Mouse (Mus musculus) cerebellum, adult 9-11 months (tissue): ENCODE data around the gene Mettl26.
A peak's percentile ranks its signal among the peaks of the same experiment; 100 is the strongest.

Experiments used
- DNase-seq: peaks from one replicate; pipeline ENCODE4 v3.0.0; 2022

Gene Mettl26

DNA sequence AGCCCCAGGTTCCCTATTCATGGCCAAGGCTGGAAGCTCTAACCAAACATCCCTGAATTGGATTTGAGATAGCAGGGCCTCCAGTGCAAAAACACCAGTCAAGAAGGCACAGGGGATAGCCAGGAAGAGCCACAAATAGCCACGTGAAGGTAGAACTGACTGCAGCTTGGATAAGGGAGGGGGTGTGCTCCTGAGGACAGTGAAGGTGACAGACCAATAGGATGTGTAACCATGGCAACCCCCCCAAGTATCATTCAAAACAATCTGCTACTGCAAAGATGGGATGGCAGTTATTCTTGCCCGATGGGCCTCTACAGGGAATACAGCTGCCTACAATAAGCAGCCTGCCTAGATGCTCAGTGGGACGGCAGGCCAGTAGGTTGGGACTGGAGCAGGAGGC lies 37.3 kb upstream of the Mettl26 start:
- DNase-seq: peak; percentile 56

- DNase-seq: peak; percentile 50
Measured at GRCm38 (mm10) chr17:25838904-25839303, 36.0 kb upstream of the Mettl26 start.

DNA sequence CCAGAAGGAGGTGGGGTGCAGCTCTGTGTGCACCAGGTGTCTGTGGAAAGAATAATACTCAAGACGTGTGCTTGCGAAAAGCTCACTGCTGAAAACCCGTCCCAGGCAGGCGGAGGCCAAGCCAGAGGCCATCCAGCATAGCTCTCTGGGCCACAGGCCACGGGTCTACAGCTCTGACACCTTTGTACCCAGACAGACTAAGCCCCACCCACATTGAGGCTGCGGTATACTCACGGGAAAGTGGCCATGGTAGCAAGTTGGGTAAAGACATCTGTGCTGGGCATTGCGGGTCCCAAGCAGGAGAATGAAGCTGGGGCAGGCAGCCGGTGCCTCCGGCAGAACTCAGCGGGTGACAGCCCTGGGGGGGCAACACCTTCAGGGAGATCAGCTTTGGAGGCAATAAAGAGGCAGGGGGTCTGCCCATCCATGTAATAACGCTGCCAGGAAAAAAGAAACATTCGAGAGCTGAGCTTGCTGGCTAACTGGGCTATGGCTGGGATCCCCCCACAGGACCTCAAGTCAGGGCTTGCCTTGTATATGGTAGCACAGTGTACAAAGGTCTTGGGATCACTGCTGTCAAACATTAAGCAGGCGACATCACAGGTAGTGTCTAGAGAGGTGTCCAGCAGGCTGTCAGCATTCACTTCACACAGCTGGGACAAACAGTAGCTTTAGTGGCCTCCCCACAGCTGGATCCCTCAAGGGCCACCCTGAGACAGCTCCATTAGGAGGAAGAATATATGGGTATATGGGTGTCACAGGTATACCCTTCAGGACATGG lies 35.2 kb upstream of the Mettl26 start:
- DNase-seq: peak; percentile 55

- peak; percentile 46 for DNase-seq
Measured at GRCm38 (mm10) chr17:25840519-25840918, 34.4 kb upstream of the Mettl26 start.

GRCm38 (mm10) chr17:25841117-25841880 lies 33.6 kb upstream of the Mettl26 start, which contains the start of gene Gm20683:
Gene Gm20683 (minus strand): TSS chr17:25841763.
- peak; percentile 52 for DNase-seq

GRCm38 (mm10) chr17:25842509-25842908 lies 32.4 kb upstream of the Mettl26 start:
- no peak for DNase-seq

DNA sequence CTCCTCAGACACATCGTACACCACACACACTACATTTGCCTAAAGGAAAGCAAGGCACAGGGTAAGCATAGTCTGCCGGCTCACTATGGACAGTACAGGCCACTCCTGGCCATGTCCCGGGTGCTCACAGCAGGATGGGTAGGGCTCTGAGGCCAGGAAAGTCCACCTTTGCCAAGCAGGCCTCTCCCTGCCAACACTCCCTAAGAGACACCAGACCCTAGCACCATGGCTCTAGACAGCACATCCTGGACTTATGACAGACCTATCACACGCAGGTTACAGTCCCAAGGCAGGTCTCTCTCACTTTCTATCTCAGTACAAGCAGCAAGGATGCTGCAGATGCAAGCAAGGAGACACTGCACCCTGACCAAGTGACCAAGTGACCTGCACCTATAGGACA lies 31.8 kb upstream of the Mettl26 start:
- peak; percentile 50 for DNase-seq

- DNase-seq: peak; percentile 74
Measured at GRCm38 (mm10) chr17:25843636-25844395, 31.1 kb upstream of the Mettl26 start.

GRCm38 (mm10) chr17:25844396-25844901 lies 30.4 kb upstream of the Mettl26 start, which contains the start of gene Rhot2:
Gene Rhot2 (minus strand): TSS chr17:25844851.
- peak; percentile 96 for DNase-seq

- DNase-seq: peak; percentile 61
Measured at GRCm38 (mm10) chr17:25860229-25860628, 14.6 kb upstream of the Mettl26 start.

- DNase-seq: peak; percentile 92
Measured at GRCm38 (mm10) chr17:25860832-25861703, 13.8 kb upstream of the Mettl26 start, which contains the start of gene Wdr90. Gene Wdr90 (minus strand): TSS chr17:25861501.

- DNase-seq: no peak
Measured at GRCm38 (mm10) chr17:25861704-25862612, 12.9 kb upstream of the Mettl26 start.

GRCm38 (mm10) chr17:25863681-25864080 lies 11.2 kb upstream of the Mettl26 start:
- DNase-seq: peak; percentile 44

GRCm38 (mm10) chr17:25864311-25864710 lies 10.6 kb upstream of the Mettl26 start:
- DNase-seq: peak; percentile 55

DNA sequence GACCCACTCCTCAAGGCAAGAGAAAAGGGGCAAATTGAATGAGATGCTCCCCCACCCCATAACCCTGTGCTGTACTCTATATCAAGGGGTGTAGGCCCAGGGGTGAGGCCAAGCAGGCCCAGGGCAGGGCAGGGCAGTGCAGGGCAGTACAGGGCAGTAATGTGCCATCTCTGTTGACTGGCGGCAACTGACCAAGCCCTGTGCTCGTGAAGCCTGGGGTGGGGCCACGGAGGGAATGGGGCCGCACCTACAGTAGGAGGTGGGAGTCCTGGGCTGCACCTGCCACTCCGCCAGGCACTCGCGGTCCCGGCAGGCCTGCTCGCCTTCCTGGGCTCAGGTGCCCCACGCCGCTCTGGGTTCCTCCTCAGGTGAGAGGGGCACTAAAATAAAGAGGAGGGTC lies 9.6 kb upstream of the Mettl26 start:
- DNase-seq: peak; percentile 49

- peak; percentile 31 for DNase-seq
Measured at GRCm38 (mm10) chr17:25866172-25866571, 8.7 kb upstream of the Mettl26 start.

DNA sequence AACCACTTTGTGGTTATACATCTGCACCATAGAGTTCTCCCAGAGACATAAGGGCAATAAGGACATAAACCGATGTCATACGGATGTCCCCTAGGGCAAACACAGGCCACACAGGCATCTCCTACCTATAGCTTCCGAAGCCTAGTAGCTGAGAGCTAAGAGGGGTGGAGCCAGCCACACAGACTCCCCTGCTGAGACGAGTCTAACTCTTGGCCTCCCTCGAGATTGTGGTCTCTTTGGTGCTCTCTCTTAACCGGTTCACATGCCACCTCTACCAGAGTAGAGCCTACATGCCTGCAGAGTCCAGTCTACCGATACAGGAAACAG lies 7.4 kb upstream of the Mettl26 start:
- no peak for DNase-seq

DNA sequence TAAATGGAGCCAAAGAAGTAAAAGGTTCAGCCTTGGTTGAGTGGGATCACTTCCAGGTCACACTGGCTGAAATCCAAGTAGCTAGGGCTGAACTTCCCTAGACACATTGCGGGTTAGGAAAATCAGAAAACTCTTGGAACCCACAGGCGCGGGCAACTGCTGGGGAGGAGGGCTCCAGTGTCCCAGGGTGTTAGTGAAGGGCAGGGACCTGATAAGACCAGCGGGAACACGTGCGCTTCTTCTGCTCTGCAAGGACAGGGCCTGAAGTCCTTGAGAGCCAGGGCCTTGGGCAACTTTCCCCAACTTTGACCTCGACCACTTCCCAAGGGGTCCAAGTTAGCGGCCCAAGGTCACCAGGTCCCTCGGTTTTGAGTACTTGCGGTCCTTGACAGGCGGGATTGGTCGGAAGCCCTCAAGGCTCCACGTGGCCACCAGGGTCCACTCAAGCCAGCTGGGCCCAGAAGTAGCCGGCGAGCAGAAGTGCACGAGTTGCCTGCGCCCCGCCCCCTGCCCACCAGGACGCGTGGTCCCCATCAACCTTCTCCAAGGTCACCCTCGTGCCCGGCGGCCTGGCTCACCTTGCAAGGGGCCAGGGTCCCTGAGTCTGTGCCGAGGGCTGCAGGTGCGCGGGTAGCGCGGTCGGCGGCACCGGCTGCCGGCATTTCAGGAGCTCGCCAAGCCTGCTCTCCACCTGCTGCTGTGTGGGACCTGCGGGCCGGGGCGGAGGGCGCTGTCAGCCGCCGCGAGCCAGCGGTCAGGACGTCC lies 6.9 kb upstream of the Mettl26 start:
- peak; percentile 76 for DNase-seq

DNA sequence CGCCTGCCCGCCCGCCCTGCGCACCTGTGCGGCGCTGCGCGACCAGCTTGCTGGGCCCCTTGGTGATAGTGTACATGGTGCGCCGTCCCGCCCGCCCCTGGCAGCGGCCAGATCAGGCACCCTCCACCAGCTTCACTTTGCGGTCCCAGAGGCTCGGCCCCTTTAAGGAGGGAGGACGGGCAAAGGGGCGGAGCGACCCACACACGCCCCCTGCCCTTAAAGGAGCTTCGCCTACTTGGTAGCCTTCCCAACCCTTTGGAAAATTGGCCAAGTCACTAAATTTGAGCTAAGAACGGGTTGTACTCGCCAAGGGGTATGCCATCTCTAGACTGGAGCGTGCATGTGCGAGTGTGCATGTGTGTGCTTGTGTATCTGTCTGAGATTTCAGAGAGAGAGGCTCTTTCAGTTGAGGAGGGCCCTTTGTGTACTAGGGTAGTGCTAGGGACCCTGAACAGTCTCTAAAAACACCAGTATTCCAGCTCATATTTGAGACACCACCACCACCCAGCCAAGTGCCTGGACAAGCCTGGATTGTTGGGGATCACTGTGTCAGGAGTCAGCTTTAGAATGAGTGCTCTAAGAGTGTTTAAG lies 6.2 kb upstream of the Mettl26 start, which contains the start of gene Mcrip2:
Mcrip2 (minus strand) TSS at position 164 of the 591 bp plus-strand sequence.
- DNase-seq: peak; percentile 86

DNA sequence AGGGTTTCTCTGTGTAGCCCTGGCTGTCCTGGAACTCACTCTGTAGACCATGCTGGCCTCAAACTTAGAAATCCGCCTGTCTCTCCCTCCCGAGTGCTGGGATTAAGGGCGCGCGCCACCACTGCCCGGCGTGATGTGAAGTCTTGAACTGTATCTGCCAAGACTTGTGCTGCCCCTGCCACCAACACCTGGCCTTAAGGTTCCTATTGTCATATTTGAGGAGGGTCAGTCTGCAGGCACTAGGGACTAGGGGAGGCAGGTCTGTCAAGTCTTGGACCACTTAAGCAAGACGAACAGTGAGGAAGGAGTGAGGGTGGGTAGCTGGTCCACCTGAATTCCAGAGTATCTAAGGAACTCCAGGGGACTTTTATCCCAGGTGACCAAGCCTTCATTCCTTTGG lies 5.4 kb upstream of the Mettl26 start:
- DNase-seq: peak; percentile 52
